Mouse (Mus musculus) midbrain, postnatal 0 days (tissue): ENCODE results near the gene Zkscan3. TPM values are rescaled to one million over a fixed set of nuclear protein-coding genes. Genes with fewer than 3 reads are reported as not detected.
"Not testable (repeated sequence)": the region's sequence is repeated elsewhere in the genome, so short reads cannot be mapped to it uniquely, and the experiment has no call there.

ENCODE experiments used
- ATAC-seq: fragments of 200-750 bp; cut with Nextera tagmentation; 2 replicates; pipeline ENCODE4 v1.8.0; 2017; ENCODE audit warnings: moderate number of reproducible peaks, mild to moderate bottlenecking, moderate TSS enrichment, moderate library complexity; ENCODE audit not compliant: low FRiP score
- DNase-seq: peaks from one replicate; pipeline ENCODE4 v3.0.0-alpha.2; 2015; ENCODE audit warnings: low spot score
- H3K27ac ChIP-seq: fragments of 300-500 bp; sonication (generic); 2 replicates; pipeline ENCODE4 v1.5.1; 2014; ENCODE audit warnings: low read depth, mild to moderate bottlenecking, low read length, mixed read lengths
- H3K27me3 ChIP-seq: fragments of 300-500 bp; sonication (generic); 2 replicates; pipeline ENCODE4 v1.6.1; 2014; ENCODE audit warnings: low read length, control low read depth, mixed read lengths; ENCODE audit not compliant: insufficient read depth
- H3K36me3 ChIP-seq: fragments of 300-500 bp; sonication (generic); 2 replicates; pipeline ENCODE4 v1.6.1; 2014; ENCODE audit warnings: low read length, control low read depth, mixed read lengths; ENCODE audit not compliant: insufficient read depth
- H3K4me1 ChIP-seq: fragments of 300-500 bp; sonication (generic); 2 replicates; pipeline ENCODE4 v1.6.1; 2014; ENCODE audit warnings: mild to moderate bottlenecking, control low read depth, antibody characterized with exemption, low read length, mixed read lengths; ENCODE audit not compliant: insufficient read depth
- H3K4me2 ChIP-seq: fragments of 300-500 bp; sonication (generic); 2 replicates; pipeline ENCODE4 v1.6.1; 2014; ENCODE audit warnings: low read depth, mild to moderate bottlenecking, low read length, mixed read lengths; ENCODE audit not compliant: poor library complexity, severe bottlenecking
- H3K4me3 ChIP-seq: fragments of 300-500 bp; sonication (generic); 2 replicates; pipeline ENCODE4 v1.5.1; 2014; ENCODE audit warnings: low read depth, mild to moderate bottlenecking, low read length, moderate library complexity
- H3K9ac ChIP-seq: fragments of 300-500 bp; sonication (generic); replicated peaks from 2 replicates; pipeline ENCODE4 v1.6.1; 2014; ENCODE audit warnings: mild to moderate bottlenecking, low read length, moderate library complexity, mixed read lengths; ENCODE audit not compliant: poor library complexity, severe bottlenecking
- H3K9me3 ChIP-seq: fragments of 300-500 bp; sonication (generic); 2 replicates; pipeline ENCODE4 v1.6.1; 2016; ENCODE audit warnings: low read length, control low read depth
- CTCF ChIP-seq: IDR thresholded peaks from 2 replicates; pipeline ENCODE4 v1.5.1; 2016; ENCODE audit warnings: antibody characterized with exemption, mild to moderate bottlenecking
- WGBS: fragments of 180-500 bp; shearing (Covaris S2); extraction: QIAGEN DNeasy Blood & Tissue Kit; methylation state at CpG from one replicate; pipeline ENCODE4 v1.1.7; 2014; 5-methylcytosine and 5-hydroxymethylcytosine counted together
- polyA plus RNA-seq: library from polyadenylated mRNA; unstranded; fragments of >200 nt; fragmentation: Nextera tagmentation; extraction: Ambion mirVana; gene quantifications from 2 replicates; pipeline ENCODE4 v1.2.1, GENCODE M21; 2015
- total RNA-seq: library from RNA; depleted of rRNA; stranded (reverse); fragments of >200 nt; gene quantifications from 2 replicates; pipeline ENCODE4 v1.2.3, GENCODE M21; 2014

Gene Zkscan3
- total and polyA plus RNA-seq, 2 experiments from 2014 or later, result 32.9 to 37.9 TPM

GRCm38 (mm10) chr13:21402848-21403247 lies 293 bp upstream of the Zkscan3 start:
- DNase-seq, result no peak
- TF ChIP-seq CTCF, result no peak
- H3K4me2 ChIP-seq, result peak overlapping the region; percentile 73
- ATAC-seq, result peak; percentile 47; the same call in 1 of the 2 replicates
- H3K9ac ChIP-seq, result peak overlapping the region; percentile 75; the same call in 1 of the 2 replicates
- no peaks in the 10 kb centered on the region for H3K36me3 ChIP-seq
- peaks cover 11% of the 10 kb centered on the region; the same call in 1 of the 2 replicates for H3K4me1 ChIP-seq
- H3K4me3 ChIP-seq, result peak overlapping the region; percentile 71
- no peaks in the 10 kb centered on the region for H3K9me3 ChIP-seq
- no peaks in the 10 kb centered on the region for H3K27me3 ChIP-seq
- WGBS, result 0% methylated on average over 2 of the region's 2 CpGs
- H3K27ac ChIP-seq, result peak overlapping the region; percentile 66; the same call in 1 of the 2 replicates

GRCm38 (mm10) chr13:21401636-21402286 lies 794 bp downstream of the Zkscan3 start:
- no peaks in the 10 kb centered on the region for H3K27me3 ChIP-seq
- TF ChIP-seq CTCF, result no peak
- DNase-seq (peak; percentile 20), ATAC-seq (peak; percentile 34; the same call in 1 of the 2 replicates)
- WGBS, result 13% methylated on average over 12 of the region's 12 CpGs
- H3K4me2 ChIP-seq, result peak overlapping the region; percentile 73
- peak overlapping the region; percentile 66; the same call in 1 of the 2 replicates for H3K27ac ChIP-seq
- H3K9ac ChIP-seq, result peak overlapping the region; percentile 75
- peaks cover 11% of the 10 kb centered on the region; the same call in 1 of the 2 replicates for H3K4me1 ChIP-seq
- H3K4me3 ChIP-seq, result peak overlapping the region; percentile 71
- no peaks in the 10 kb centered on the region for H3K36me3 ChIP-seq
- H3K9me3 ChIP-seq, result no peaks in the 10 kb centered on the region

- no peak for DNase-seq
- TF ChIP-seq CTCF, result no peak
- peak overlapping the region; percentile 71 for H3K4me3 ChIP-seq
- no peak overlapping the region for H3K27ac ChIP-seq
- H3K36me3 ChIP-seq, result no peaks in the 10 kb centered on the region
- no peaks in the 10 kb centered on the region for H3K27me3 ChIP-seq
- H3K9ac ChIP-seq, result no peak overlapping the region; the same call in 1 of the 2 replicates
- H3K4me1 ChIP-seq, result peaks cover 11% of the 10 kb centered on the region; the same call in 1 of the 2 replicates
- no peak for ATAC-seq
- H3K4me2 ChIP-seq, result peak overlapping the region; percentile 73
- H3K9me3 ChIP-seq, result no peaks in the 10 kb centered on the region
- WGBS, result 79% methylated on average over 3 of the region's 3 CpGs
These were observed 1.4 kb downstream of the Zkscan3 start for GRCm38 (mm10) chr13:21401166-21401565.

GRCm38 (mm10) chr13:21397486-21397885 lies 5.1 kb downstream of the Zkscan3 start:
- Histone ChIP-seq H3K4me3 (no peak overlapping the region), H3K4me1 (peaks cover 11% of the 10 kb centered on the region; the same call in 1 of the 2 replicates), H3K9ac (no peak overlapping the region), H3K27ac (no peak overlapping the region), H3K9me3 (no peaks in the 10 kb centered on the region), H3K36me3 (peaks cover 20% of the 10 kb centered on the region), H3K27me3 (no peaks in the 10 kb centered on the region), H3K4me2 (no peak overlapping the region)
- no peak for ATAC-seq
- no peak for DNase-seq
- TF ChIP-seq CTCF, result no peak
- WGBS, result 89% methylated on average over 2 of the region's 2 CpGs

GRCm38 (mm10) chr13:21396048-21396447 lies 6.5 kb downstream of the Zkscan3 start:
- H3K4me1 ChIP-seq, DNase-seq, H3K27me3 ChIP-seq, H3K9me3 ChIP-seq, H3K27ac ChIP-seq, H3K4me3 ChIP-seq, H3K4me2 ChIP-seq, H3K9ac ChIP-seq: not testable (repeated sequence)
- 98% methylated on average over 6 of the region's 18 CpGs for WGBS
- ATAC-seq, result 0 out of 2 replicates have a peak, but pooled peaks have one; percentile 49
- H3K36me3 ChIP-seq, result peaks cover 30% of the 10 kb centered on the region

- Histone ChIP-seq H3K36me3 (peaks cover 32% of the 10 kb centered on the region), H3K4me3 (no peak overlapping the region), H3K9ac (no peak overlapping the region), H3K9me3 (no peaks in the 10 kb centered on the region), H3K27ac (no peak overlapping the region), H3K4me2 (no peak overlapping the region), H3K4me1 (0 out of 2 replicates have a peak, but pooled peaks cover 4% of the 10 kb centered on the region), H3K27me3 (no peaks in the 10 kb centered on the region)
- ATAC-seq, result no peak
- 93% methylated on average over 6 of the region's 6 CpGs for WGBS
- DNase-seq, result no peak
- no peak for TF ChIP-seq CTCF
These were observed 6.9 kb downstream of the Zkscan3 start for GRCm38 (mm10) chr13:21395623-21396022.
